Mouse (Mus musculus) adrenal gland, adult 8-10 months (tissue): ENCODE data around the gene Fgfr2. TPM values are rescaled to one million over a fixed set of nuclear protein-coding genes. Genes with fewer than 3 reads are reported as not detected.

Experiments used
- DNase-seq: peaks from one replicate; pipeline ENCODE4 v3.0.0; 2022
- total RNA-seq, 4 experiments: library from RNA; stranded (reverse); gene quantifications; 2 replicates each; pipeline ENCODE4 v1.2.4; 2022

The Fgfr2 gene
- total RNA-seq, 4 experiments from 2014 or later = 193 to 471 (median 262) TPM

DNA sequence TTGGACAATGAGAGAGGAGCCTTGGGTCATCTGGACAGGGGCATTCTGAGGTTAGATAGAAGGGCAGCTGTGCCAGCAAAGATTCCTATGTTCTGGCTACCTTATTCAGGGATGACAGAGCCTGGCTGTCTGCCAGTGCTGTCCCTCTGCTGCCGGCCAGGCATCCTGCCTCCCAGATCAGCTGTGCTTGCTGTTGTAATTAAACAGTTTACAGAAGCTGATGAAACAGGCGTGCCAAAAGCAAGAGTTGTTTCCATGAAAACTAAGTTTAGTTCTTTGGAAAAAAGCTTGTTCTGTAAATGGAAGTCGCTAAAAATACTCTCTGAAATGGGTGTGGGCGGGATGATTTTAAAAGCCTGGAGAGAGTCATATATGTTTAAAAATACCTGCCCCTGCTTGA lies 1213.5 kb downstream of the Fgfr2 start:
- DNase-seq = no peak

DNA sequence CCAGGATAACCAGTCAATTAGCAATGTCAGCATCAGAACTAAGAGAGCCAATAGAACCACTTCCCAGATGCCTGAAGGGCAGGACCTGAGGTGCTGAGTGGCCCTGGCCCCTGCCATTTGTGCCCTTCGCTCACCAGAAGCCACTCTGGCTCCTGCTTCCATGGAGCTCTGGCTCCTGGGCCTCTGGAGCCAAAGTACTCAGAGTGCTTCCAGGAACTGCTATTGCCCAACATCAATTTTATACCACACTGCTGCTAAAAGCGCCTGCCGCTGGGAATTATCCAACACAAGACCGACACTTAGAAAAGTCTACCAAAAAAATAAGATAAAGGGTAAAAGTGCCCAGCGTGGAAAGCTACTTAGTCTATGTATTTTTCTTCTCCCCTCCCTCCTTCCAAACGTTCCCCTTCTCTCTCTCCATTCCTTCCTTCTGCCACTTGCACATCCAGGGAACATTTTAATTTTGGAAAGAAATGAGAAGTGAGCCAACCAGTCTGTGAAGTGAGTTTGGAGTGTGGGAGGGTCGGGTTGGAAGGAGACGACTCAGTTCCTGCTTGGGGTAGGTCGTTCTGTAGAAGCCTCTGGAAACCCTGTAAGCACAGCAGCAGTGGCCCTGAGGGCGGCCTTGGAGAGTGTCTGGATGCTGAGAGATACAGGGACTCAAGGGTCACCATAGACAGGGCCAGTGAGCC lies 1216.5 kb downstream of the Fgfr2 start:
- DNase-seq = no peak

DNA sequence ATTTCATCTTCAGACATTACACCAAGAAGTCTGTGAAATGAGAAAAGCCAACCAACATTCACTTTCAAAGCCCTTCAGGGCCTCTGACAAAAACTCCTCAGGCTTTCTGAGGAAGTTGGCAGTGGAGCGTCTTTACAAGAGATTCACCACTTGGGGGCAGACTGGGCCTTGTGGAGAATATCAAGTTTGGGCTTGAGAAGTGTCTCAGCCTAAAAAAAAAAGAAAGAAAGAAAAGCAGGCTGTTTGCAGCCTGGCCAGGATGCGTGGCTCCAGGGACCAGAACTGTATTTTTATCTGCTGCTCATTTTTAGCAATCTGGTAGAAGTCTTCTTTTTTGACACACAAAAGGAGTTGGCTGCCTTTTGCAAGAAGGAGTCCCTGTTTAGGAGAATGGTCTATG lies 1223.8 kb downstream of the Fgfr2 start:
- DNase-seq = peak; percentile 21

DNA sequence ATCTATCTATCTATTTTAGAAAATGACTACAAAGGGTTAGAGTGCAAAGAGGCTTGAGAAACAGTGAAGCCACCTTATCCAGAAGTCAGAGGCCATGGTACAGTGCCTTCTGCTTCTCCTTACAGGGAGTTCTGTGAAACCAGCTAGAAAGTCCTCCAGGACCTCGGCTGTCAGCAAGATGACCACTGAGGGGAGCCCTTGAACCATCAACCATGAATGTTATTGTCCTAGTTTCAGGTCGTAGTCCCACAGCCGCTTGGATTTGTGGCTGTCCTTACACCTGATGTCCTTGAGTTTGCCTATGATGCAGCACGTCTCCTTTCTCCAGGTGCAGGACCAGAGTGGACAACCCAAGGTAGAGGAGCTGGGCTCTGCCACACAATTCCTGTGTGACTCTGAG lies 1225.9 kb downstream of the Fgfr2 start:
- no peak for DNase-seq

DNA sequence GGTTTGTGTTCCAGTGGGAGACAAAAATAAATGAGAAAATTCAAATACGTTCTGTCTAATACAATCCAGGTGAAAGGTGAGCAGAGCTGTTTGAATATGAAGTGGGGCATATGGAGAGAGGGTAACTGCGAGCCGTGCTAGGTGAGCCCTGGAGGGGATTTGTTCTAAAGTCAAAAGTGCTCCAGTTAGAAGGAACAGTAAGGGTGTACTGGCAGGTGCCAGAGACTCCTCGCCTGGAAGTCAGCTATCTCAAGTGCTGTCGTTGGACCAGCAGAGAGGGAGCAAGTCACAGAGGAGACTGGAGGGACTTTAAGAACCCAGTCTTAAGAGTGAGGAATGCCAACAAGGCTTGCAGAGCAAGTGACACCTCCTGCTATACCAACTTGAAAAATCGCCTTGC lies 1240.3 kb downstream of the Fgfr2 start:
- no peak for DNase-seq

DNA sequence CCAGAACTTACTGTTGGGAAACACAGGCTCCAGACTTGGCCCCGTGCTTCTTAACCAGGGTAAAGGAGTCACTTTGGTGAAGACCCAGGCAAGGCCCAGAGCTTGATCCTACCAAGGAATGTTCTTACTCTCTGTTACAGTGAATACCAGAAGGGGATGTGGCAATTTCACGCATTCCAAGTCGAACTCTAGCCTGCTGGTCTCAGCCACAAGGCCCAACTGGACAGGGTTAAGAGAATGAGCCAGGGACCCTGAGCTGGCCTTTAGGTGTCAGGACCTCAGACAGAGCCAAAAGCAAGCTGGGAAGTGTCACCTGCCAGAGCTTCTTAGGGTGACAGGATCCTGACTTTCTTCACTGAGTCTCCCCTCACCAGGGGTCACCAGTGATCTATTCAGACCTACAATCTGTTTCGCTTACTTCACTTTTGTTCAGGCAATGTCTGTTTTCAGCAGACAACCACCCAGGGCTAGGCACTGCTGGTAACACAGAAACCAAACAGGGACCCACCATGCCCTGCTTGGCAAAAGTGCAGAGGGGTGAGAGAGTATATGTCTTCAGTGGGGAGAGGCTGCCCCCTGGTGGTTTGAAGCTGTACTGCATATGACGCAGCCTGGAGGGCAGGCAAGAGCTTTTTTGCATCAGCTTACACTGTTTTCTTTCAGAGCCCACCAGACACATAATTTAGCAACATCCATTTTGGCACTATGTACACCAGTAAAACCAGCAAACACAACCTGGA lies 1241.1 kb downstream of the Fgfr2 start:
- DNase-seq = peak; percentile 30

DNA sequence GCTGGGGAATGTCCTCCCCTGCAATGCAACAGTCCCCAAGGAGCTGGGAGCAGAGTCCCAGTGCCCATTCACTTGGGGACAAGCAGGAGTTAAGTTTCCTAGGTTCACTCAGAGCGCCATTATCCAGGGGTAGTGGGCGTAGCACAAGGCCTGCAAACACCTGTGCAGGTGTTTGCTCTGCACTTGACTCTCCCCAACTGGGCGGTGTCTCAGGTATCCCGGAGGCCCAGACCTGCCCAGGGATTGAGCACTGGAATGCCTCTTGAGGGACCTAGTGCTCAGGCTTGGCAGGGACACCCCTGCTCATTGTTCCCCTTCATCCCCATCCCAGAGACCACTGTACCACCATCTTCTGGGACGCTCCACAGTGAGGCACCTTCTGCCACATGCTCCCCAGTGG lies 1243.0 kb downstream of the Fgfr2 start:
- DNase-seq = no peak

DNA sequence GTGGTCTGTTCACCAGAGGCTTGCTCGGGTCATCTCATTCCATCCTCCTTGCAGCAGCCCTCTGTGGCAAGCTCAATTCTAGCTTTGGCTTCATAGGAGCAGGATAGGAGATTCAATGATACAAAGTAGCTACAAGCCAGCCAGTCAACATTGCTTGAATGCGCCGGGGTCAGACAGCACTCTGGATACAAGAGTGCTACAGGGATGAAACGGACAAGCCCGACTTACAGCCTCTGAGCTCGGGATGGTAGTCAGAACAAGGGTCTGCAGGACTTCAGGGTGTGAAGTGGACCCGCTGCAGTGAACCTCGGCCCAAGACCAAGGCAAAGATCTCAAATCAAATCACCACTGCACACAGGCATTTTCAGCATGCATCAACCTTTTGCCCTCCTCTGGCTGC lies 1244.3 kb downstream of the Fgfr2 start:
- no peak for DNase-seq

DNA sequence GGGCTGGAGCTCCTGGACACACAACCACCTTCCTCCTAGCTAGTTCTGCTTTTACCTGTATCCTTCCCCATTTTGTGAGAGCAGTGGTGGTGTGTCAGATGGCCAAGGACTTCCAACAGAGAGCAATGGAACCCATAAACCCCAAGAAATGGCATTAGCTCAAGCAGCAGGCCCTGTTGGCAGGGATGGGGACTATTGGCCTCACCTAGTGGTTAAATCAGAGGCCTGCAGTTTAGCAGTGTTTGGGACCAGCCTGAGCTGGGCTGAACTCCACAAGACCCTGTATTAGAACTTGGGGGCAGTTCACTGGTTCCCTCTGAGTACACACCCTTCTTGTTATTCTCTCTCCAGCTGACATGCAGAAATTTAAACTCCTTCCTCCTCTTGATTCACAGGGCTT lies 1262.0 kb downstream of the Fgfr2 start:
- no peak for DNase-seq

DNA sequence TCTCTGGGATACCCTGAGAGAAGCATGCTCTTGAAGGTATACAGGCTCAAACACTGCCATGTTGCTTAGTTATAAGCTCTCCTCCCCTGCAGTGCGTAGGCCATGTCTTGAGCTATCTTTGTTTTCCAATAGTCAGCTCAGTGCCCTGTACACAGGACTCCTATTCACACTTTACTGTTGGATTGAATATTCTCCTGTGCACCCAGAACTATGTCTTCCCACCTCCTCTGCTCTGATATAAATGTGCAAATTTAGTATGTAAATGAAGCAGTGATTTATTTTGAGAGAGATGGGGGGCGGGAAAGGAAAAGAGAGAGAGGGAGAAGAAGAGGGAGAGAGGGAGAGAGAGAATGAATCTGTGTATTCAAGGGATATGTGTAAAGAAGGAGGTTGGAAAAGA lies 1267.5 kb downstream of the Fgfr2 start:
- no peak for DNase-seq

DNA sequence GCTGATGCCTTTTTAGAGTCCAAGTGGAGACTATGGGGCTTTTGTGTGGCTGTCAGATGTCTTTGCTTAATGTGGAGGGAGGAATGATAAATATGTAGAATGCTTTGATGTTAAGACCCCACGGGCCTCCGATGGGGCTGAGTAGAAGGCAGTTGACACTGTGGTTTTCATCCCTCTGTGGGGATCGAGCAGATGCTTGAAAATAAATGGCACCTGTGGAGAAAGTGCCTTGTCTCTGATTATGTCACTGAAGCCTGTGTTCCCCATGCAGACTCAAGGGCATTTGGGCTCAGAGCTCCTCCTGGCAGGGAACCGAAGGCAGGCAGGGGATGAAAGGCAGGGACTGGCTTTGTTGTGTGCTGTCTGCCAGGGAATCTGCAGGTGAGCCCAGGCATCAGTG lies 1272.6 kb downstream of the Fgfr2 start:
- DNase-seq = no peak

DNA sequence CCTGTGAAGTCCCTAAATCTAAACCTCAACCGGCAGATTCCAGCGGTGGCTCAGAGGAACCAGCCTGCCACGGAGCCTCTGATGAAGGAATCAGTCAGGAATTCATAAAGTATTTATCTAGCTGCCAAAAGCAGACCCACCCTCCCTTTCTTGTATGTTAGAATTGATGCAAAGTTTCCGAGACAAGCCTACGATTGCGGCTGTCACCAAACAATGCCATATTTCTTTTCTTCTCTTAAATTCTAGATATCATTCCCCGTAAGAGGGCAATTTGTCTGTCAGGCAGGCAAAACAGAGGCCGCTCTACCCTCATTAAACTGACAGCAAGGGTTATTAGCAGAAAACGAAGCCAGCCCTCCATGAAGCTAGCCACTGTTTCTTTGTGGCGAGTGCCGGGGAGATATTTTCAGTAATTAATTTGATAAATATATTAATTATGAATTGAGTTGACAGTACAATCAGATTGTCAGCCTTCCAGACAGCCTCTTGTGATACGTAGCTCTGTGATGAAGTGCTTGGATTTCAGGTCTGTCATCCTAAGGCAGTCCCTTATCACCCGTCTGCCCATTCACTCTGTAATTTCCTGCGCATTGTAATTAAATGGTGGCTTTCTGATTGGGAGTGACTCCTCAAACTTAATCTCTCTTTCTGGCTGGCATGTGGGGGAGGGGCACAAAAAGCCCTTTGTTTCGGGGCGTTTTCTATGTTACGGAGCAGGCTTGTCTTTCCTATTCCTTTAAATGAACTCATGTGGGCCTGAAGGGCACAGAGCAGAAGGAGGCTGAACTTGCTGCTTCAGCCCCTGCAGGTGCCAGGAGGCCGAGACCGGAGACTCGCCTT lies 1276.9 kb downstream of the Fgfr2 start:
- DNase-seq = no peak

DNA sequence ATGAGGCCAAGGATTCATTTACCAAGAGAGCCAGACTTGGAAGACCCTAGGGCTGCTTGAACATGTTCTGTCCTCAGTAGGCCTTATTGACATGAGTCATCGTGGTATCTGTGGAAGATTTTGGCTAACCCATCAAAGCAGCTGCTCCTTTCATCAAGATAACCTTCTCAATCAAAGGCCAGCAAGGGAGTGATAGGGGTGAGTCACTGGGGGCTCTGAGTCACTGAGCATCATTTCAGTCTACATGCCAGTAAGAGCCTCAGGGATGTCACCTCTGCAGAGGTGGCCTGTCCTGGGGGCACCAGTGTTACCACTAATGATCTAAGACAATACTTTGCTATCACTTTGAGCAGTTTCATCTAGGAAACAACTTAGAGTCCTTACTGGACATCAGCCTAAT lies 1292.9 kb downstream of the Fgfr2 start:
- peak; percentile 51 for DNase-seq

DNA sequence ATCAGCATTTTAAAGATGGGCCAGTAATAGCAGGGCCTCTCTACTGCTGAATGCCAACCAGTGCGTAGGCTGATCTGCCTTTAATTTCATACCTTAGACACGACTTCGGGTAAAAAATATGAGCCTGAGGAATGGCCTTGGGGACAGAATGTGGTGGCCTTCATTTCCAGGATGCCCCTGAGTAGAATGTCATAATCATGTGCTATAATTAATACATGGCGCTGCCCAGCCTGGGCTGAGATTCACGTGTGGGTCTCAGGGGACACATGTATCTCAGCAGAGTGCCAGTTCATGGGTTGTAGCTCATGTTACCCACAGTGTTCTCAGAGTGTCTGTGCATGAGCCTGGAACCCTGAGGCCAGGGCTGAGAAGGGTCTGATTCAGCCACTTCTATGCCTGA lies 1296.3 kb downstream of the Fgfr2 start:
- DNase-seq = peak; percentile 18

DNA sequence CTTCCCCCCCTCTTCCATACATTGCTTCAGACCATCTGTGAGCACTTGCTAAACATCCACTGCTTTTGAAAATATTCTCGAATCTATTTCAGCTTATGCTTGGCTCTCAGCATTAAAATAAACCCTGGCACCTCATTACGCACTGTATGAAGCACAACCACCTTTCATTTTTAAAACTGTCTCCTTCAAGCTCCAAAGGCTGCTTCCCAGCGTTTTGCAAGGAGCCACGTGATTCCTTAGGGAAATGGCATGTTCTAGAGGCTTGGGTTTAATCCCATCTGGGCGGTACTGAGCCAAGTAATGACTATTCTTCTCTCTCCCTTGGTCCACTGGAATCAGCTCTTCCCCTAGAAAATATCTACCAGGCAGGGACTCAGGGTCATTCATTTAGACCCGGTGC lies 1305.2 kb downstream of the Fgfr2 start:
- no peak for DNase-seq

DNA sequence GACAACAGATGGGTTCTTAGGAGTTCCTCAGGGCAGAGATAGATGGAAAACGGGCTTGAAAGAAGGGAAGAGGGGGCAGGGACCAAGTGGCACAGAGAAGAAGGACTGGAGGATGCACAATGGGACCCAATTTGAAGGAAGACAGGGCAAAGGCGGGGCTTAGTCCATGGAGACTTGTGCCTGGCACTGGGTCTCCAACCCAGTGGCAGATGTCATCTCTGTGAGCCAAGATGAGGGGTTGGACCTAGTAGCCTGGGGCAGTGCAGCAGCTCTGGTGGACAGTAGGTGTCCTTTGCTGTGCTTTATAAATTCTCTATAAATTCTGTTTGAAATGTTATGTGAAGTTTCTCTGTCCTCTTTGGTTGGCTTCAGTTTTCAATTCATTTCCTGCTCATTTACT lies 1306.5 kb downstream of the Fgfr2 start:
- no peak for DNase-seq

DNA sequence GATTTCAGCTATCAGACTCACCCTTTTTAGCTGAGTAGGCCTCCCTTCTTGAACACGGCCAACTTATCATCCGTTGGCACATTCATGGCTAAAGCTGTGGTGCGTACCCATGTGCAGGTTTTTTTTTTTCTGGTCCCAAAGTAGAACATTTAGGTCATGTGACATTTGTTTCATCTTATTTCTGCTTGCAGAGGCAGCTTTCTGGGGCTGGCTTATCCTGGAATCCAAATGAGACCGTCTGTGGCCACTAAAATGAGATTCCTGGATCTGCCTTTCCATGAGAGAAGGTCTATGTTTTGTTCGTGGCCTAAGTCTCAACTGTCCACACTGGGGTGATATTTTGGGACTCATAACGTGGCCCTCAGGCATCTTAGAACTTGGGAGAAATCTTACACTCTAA lies 1311.0 kb downstream of the Fgfr2 start:
- DNase-seq = no peak

DNA sequence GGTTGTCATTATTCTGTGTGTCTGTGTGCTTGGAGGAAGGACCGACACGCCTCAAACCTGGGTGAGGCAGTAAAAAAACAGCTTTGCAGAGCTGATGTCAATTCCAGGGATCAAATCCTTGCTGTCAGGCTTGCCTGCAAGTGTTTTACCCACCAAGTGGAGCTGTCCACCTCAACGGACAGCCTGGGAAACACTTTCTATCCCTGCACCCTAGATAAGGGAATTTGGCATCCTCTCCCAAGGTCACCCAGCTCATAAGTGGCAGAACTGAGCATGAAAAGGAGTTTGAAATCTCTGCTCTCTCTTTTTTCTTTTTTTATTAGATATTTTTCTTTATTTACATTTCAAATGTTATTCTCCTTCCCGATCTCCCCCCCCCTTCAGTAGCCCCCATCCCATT lies 1312.2 kb downstream of the Fgfr2 start:
- DNase-seq = peak; percentile 14

DNA sequence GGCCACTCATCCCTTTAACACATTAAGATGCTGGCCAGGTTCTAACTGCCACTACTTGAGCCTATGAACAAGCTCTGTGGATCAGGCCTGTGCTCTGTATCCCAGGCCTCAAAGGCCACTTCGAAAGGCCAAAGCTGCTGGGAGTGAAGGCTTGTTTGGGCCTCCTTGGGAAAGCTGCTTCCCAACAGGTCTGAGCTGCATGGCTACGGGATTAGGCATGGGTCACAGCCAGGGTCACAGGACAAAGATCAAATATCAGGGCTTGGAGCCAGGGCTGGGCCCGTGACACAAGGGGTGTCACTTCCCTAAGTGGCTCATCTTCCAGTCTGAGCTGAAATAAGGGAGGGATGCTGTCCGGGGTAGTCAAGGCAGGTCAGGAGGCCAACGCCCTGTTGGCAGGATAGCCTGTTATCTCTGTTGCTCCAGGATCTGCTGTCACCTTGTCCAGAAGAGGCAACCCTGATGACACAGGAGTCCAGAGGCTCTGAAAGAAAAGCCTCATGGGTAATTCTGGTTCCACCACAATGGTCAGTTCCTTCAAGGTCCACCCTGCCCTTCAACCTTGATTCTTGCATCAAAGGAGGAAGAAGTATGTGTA lies 1313.5 kb downstream of the Fgfr2 start:
- DNase-seq = no peak

DNA sequence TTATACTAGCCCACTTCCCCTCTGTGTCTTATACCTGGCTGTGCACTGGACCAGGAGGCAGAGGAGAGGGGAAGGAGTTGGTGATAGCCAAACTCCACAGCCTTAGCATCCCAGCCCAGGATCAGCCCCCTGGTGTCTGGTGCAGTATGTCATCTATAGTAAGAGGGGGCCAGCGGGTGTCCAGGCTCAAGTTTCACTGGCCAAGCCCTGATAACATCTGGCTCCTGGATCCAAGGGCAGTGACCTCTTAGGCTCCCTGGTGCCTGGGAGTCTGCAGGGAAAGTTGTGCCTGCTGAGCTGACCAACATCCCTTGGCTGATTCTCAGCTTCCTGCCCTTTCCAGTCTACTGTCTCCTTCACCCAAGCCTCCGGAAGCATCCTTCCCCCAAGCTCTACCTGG lies 1315.9 kb downstream of the Fgfr2 start:
- no peak for DNase-seq

DNA sequence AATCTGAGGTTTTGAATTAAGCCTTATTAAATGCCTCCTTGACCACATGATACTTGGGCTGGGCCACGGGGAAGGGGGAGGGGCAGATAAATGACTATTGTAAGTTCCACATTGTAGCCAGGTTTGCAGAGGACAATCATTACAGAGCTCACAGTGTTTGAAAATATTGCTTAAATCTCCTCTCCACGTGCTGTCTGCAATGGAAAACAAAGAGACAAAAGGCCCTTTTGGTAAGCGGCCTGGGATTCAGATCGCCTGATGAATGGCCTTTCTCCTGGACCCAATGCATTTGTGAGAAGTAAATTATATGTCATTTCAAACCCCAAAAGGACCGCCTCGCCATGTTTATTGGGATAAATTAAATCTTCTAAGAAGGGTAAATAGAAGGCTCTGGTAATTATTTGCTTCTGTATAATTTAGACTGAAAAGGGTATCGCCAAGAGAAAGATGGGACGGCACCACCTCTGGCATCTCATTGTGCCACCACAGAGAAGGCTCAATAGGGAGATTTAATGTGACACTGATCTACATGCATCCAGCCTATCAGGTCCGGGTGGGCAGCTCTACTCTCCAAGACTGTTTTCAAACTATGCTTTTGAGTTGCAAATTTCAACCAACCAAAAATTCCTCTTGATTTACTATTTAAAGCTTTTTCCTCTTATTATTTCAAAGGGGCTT lies 1317.5 kb downstream of the Fgfr2 start:
- DNase-seq = no peak

DNA sequence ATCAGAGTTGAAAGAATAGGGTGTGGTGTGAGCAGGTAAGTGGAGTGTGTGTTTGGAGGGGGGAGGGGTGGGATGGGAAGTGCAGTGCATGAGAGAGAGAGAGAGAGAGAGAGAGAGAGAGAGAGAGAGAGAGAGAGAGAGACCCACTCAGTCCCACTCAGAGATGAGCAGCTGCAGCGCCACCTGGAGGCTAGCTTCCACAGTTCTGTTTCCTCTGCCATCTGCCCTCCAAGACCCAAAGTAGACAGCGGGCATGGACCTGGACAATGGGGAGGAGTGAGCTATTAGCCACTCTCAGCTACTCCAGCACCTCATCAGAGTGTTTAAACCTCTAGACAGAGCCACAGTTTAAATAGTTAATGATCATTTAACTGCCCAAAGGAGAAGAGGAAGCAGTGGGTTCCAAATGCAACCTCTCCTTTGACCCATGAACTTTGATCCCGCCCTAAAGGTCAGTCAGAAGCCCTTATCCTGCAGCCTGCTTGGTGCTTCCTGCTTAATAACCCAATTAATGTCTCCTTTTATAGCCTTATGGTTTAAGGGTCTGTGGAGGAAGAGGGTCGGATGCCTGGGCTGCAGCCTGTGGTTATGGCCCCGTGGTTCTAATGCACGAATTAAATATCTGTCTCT lies 1322.6 kb downstream of the Fgfr2 start:
- DNase-seq = no peak
